Comparison of ENCODE assay signal across 8 mouse cellular contexts in the genomic region with DNA sequence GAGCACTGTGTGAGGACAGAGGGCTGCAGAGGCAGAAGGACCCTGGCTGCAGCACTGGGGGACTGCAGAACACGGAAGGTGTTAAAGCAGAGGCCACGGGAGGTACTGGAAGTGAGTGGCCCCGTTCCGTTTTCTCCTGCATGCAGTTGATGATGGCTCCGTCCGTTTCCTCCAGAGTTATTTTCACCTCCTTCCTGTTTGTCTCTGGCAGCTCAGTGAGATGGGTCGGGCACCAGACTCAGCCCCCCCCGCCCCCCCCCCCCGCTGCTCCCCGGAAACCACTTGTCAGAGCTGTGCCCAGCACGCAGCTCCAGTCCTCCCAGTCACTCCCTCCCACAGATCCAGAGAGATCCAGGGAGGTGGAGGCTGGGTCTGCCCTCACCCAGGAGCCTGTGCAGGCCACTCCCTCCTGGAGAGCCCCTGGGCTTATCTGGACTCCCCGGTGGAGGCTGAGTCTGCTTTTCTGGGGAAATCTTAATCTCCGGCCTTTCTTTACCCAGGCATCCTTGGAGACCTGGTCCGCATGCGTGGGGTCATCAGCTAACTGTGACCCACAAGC. TPM values are rescaled to one million over a fixed set of nuclear protein-coding genes. Genes with fewer than 3 reads are reported as not detected.
A peak's percentile ranks its signal among the peaks of the same experiment; 100 is the strongest.
DNase-seq lines count a peak whose midpoint lies in the region; ATAC-seq and TF ChIP-seq lines count a peak whose summit lies in the region.

No protein-coding gene starts in this region.

- no peak overlapping the region for H3K4me3 ChIP-seq in hindbrain, embryonic 12.5 days
- H3K4me3 ChIP-seq in hindbrain, embryonic 13.5 days: no peak overlapping the region
- peak overlapping the region; percentile 57 for H3K4me3 ChIP-seq in bone marrow macrophage, adult 2 months (ENCODE audit: insufficient read depth, low read length)
- no peak overlapping the region for H3K4me3 ChIP-seq in intestine, embryonic 14.5 days (ENCODE audit: low read depth, low read length)
- peak overlapping the region; percentile 65 for H3K4me3 ChIP-seq in thymus, adult 2 months (ENCODE audit: control insufficient read depth, insufficient read depth, low read length)
- H3K4me3 ChIP-seq in midbrain, embryonic 14.5 days (replicated peaks; ENCODE audit: low read depth, low read length): no peak overlapping the region

- no peak for TF ChIP-seq POLR2A in bone marrow macrophage, adult 2 months (IDR thresholded peaks at IDR 0.05; ENCODE audit: borderline replicate concordance, low read depth, low read length)
- 0 out of 2 replicates have a peak, but pooled peaks have one; percentile 45 for TF ChIP-seq POLR2A in thymus, adult 2 months (IDR thresholded peaks at IDR 0.05; ENCODE audit: control insufficient read depth, extremely low read depth, insufficient read depth, low read length, poor library complexity)

- peak overlapping the region; percentile 14; the same call in 1 of the 2 replicates for H3K4me2 ChIP-seq in hindbrain, embryonic 12.5 days (replicated peaks)
- H3K4me2 ChIP-seq in hindbrain, embryonic 13.5 days: no peak overlapping the region; the same call in 1 of the 2 replicates
- H3K4me2 ChIP-seq in intestine, embryonic 14.5 days (ENCODE audit: low read length): peak overlapping the region; percentile 47
- H3K4me2 ChIP-seq in midbrain, embryonic 14.5 days (ENCODE audit: low read length): no peak overlapping the region

- no peaks in the 10 kb centered on the region for H3K36me3 ChIP-seq in hindbrain, embryonic 12.5 days
- peaks cover 9% of the 10 kb centered on the region for H3K36me3 ChIP-seq in hindbrain, embryonic 13.5 days
- H3K36me3 ChIP-seq in intestine, embryonic 14.5 days (ENCODE audit: control insufficient read depth, insufficient read depth, low read length): 0 out of 2 replicates have a peak, but pooled peaks cover 3% of the 10 kb centered on the region
- H3K36me3 ChIP-seq in thymus, adult 2 months (ENCODE audit: control insufficient read depth, insufficient read depth, low read length): peaks cover 54% of the 10 kb centered on the region
- no peaks in the 10 kb centered on the region for H3K36me3 ChIP-seq in midbrain, embryonic 14.5 days (ENCODE audit: control insufficient read depth, insufficient read depth, low read length)

- H3K9me3 ChIP-seq in hindbrain, embryonic 12.5 days (replicated peaks): 0 out of 2 replicates have a peak, but pooled peaks cover 5% of the 10 kb centered on the region
- H3K9me3 ChIP-seq in hindbrain, embryonic 13.5 days: no peaks in the 10 kb centered on the region
- H3K9me3 ChIP-seq in intestine, embryonic 14.5 days (ENCODE audit: control insufficient read depth, low read length): no peaks in the 10 kb centered on the region
- no peaks in the 10 kb centered on the region for H3K9me3 ChIP-seq in midbrain, embryonic 14.5 days (ENCODE audit: control insufficient read depth, low read length)

- peak; percentile 70 for DNase-seq in intestine, embryonic 14.5 days (ENCODE audit: low spot score)
- DNase-seq in lung, postnatal 14 days: peak; percentile 56
- DNase-seq in thymus, adult 2 months: peak; percentile 67
- no peak for DNase-seq in gastrocnemius, postnatal 4 days (ENCODE audit: low spot score in 2 of 2)
- no peak for DNase-seq in midbrain, embryonic 14.5 days

- WGBS in hindbrain, embryonic 12.5 days: 6% methylated on average over 11 of the region's 15 CpGs
- 7% methylated on average over 15 of the region's 15 CpGs for WGBS in hindbrain, embryonic 13.5 days
- 6% methylated on average over 14 of the region's 15 CpGs for WGBS in intestine, embryonic 14.5 days
- WGBS in thymus, adult 2 months: 20% methylated on average over 13 of the region's 15 CpGs
- 10% methylated on average over 13 of the region's 15 CpGs for WGBS in midbrain, embryonic 14.5 days

- H3K27me3 ChIP-seq in hindbrain, embryonic 12.5 days: peaks cover 60% of the 10 kb centered on the region
- peaks cover 72% of the 10 kb centered on the region for H3K27me3 ChIP-seq in hindbrain, embryonic 13.5 days
- peaks cover 17% of the 10 kb centered on the region for H3K27me3 ChIP-seq in intestine, embryonic 14.5 days (replicated peaks; ENCODE audit: control insufficient read depth, insufficient read depth, low read length)
- no peaks in the 10 kb centered on the region for H3K27me3 ChIP-seq in thymus, adult 2 months (ENCODE audit: control insufficient read depth, insufficient read depth, low read length)
- peaks cover 25% of the 10 kb centered on the region for H3K27me3 ChIP-seq in midbrain, embryonic 14.5 days (ENCODE audit: control insufficient read depth, insufficient read depth, low read length)

- H3K9ac ChIP-seq in hindbrain, embryonic 12.5 days: no peak overlapping the region
- no peak overlapping the region for H3K9ac ChIP-seq in hindbrain, embryonic 13.5 days
- H3K9ac ChIP-seq in intestine, embryonic 14.5 days (ENCODE audit: low read length): no peak overlapping the region
- no peak overlapping the region for H3K9ac ChIP-seq in midbrain, embryonic 14.5 days (replicated peaks; ENCODE audit: low read length)

- H3K4me1 ChIP-seq in hindbrain, embryonic 12.5 days: peaks cover 10% of the 10 kb centered on the region
- H3K4me1 ChIP-seq in hindbrain, embryonic 13.5 days (replicated peaks): 0 out of 2 replicates have a peak, but pooled peaks cover 6% of the 10 kb centered on the region
- H3K4me1 ChIP-seq in bone marrow macrophage, adult 2 months (ENCODE audit: control insufficient read depth, insufficient read depth, low read length): peaks cover 24% of the 10 kb centered on the region
- peaks cover 14% of the 10 kb centered on the region; the same call in 1 of the 2 replicates for H3K4me1 ChIP-seq in intestine, embryonic 14.5 days (replicated peaks; ENCODE audit: control insufficient read depth, insufficient read depth, low read length)
- H3K4me1 ChIP-seq in thymus, adult 2 months (replicated peaks; ENCODE audit: control insufficient read depth, insufficient read depth, low read length): peaks cover 60% of the 10 kb centered on the region
- H3K4me1 ChIP-seq in midbrain, embryonic 14.5 days (ENCODE audit: control insufficient read depth, insufficient read depth, low read length): 0 out of 2 replicates have a peak, but pooled peaks cover 2% of the 10 kb centered on the region

- TF ChIP-seq CTCF in bone marrow macrophage, adult 2 months (IDR thresholded peaks at IDR 0.05; ENCODE audit: low read depth, low read length): no peak
- TF ChIP-seq CTCF in thymus, adult 2 months (IDR thresholded peaks at IDR 0.05; ENCODE audit: borderline replicate concordance, control insufficient read depth, extremely low read depth, insufficient read depth, low read length, poor library complexity): no peak

- no peak for ATAC-seq in hindbrain, embryonic 12.5 days (ENCODE audit: low FRiP score)
- no peak for ATAC-seq in hindbrain, embryonic 13.5 days (ENCODE audit: low FRiP score)
- peak; percentile 61 for ATAC-seq in intestine, embryonic 14.5 days (replicated peaks; ENCODE audit: low FRiP score, low TSS enrichment, low read depth)
- ATAC-seq in midbrain, embryonic 14.5 days (ENCODE audit: low FRiP score, low TSS enrichment): no peak

- H3K27ac ChIP-seq in hindbrain, embryonic 12.5 days: no peak overlapping the region
- no peak overlapping the region for H3K27ac ChIP-seq in hindbrain, embryonic 13.5 days
- peak overlapping the region; percentile 92 for H3K27ac ChIP-seq in bone marrow macrophage, adult 2 months (ENCODE audit: insufficient read depth, low read depth, low read length)
- no peak overlapping the region; the same call in 1 of the 2 replicates for H3K27ac ChIP-seq in intestine, embryonic 14.5 days (ENCODE audit: low read depth)
- peak overlapping the region; percentile 99 for H3K27ac ChIP-seq in thymus, adult 2 months (ENCODE audit: control insufficient read depth, insufficient read depth, low read length)
- H3K27ac ChIP-seq in midbrain, embryonic 14.5 days (replicated peaks; ENCODE audit: low read depth, low read length): no peak overlapping the region

RNA-seq across cellular contexts. Expression of gene Arhgap45, which starts 2.4 kb away (rescaled TPM):
- polyA plus RNA-seq in hindbrain, embryonic 12.5 days (2016; fragmentation: Nextera tagmentation; extraction: Ambion mirVana): 8.7 and 8.9 TPM in 2 replicates
- 2.5 and 2.8 TPM in 2 replicates for polyA plus RNA-seq in hindbrain, embryonic 13.5 days (2015; fragmentation: Nextera tagmentation; extraction: Ambion mirVana)
- 218 TPM in 2 replicates for polyA plus RNA-seq in bone marrow macrophage, adult 2 months (2012; ENCODE audit: insufficient read depth, insufficient read length, missing spikeins)
- 6.8 and 8.0 TPM in 2 replicates for polyA plus RNA-seq in intestine, embryonic 14.5 days (2014; fragmentation: Nextera tagmentation; extraction: Ambion mirVana)
- polyA plus RNA-seq in thymus, adult 2 months (2012; rRNA removed): 1,362 and 1,504 TPM in 2 replicates
- 1 to 10 TPM; 4.0 to 4.7 TPM for total RNA-seq in gastrocnemius, postnatal 4 days (2021)
- polyA plus RNA-seq in midbrain, embryonic 14.5 days (2014; fragmentation: Nextera tagmentation; extraction: Ambion mirVana): 0.39 and 1.4 TPM in 2 replicates

RNA-seq across cellular contexts. Expression of gene Polr2e, which starts 20.8 kb away (rescaled TPM):
- polyA plus RNA-seq in hindbrain, embryonic 12.5 days (2016; fragmentation: Nextera tagmentation; extraction: Ambion mirVana): 163 and 171 TPM in 2 replicates
- 150 and 154 TPM in 2 replicates for polyA plus RNA-seq in hindbrain, embryonic 13.5 days (2015; fragmentation: Nextera tagmentation; extraction: Ambion mirVana)
- polyA plus RNA-seq in bone marrow macrophage, adult 2 months (2012; ENCODE audit: insufficient read depth, insufficient read length, missing spikeins): 53.0 and 55.5 TPM in 2 replicates
- polyA plus RNA-seq in intestine, embryonic 14.5 days (2014; fragmentation: Nextera tagmentation; extraction: Ambion mirVana): 255 and 274 TPM in 2 replicates
- 211 and 226 TPM in 2 replicates for polyA plus RNA-seq in thymus, adult 2 months (2012; rRNA removed)
- 10 to 100 TPM; 77.3 to 77.7 TPM for total RNA-seq in gastrocnemius, postnatal 4 days (2021)
- polyA plus RNA-seq in midbrain, embryonic 14.5 days (2014; fragmentation: Nextera tagmentation; extraction: Ambion mirVana): 157 and 167 TPM in 2 replicates

RNA-seq across cellular contexts. Expression of gene Abca7, which starts 22.5 kb away (rescaled TPM):
- 6.9 and 7.7 TPM in 2 replicates for polyA plus RNA-seq in hindbrain, embryonic 12.5 days (2016; fragmentation: Nextera tagmentation; extraction: Ambion mirVana)
- 5.2 and 6.1 TPM in 2 replicates for polyA plus RNA-seq in hindbrain, embryonic 13.5 days (2015; fragmentation: Nextera tagmentation; extraction: Ambion mirVana)
- 24.6 and 27.5 TPM in 2 replicates for polyA plus RNA-seq in bone marrow macrophage, adult 2 months (2012; ENCODE audit: insufficient read depth, insufficient read length, missing spikeins)
- polyA plus RNA-seq in intestine, embryonic 14.5 days (2014; fragmentation: Nextera tagmentation; extraction: Ambion mirVana): 3.7 and 3.8 TPM in 2 replicates
- 79.5 and 83.5 TPM in 2 replicates for polyA plus RNA-seq in thymus, adult 2 months (2012; rRNA removed)
- total RNA-seq in gastrocnemius, postnatal 4 days (2021): 1 to 10 TPM; 4.8 to 4.9 TPM
- polyA plus RNA-seq in midbrain, embryonic 14.5 days (2014; fragmentation: Nextera tagmentation; extraction: Ambion mirVana): 3.7 and 4.1 TPM in 2 replicates

RNA-seq across cellular contexts. Expression of gene Gpx4, which starts 28.1 kb away (rescaled TPM):
- polyA plus RNA-seq in hindbrain, embryonic 12.5 days (2016; fragmentation: Nextera tagmentation; extraction: Ambion mirVana): 449 and 484 TPM in 2 replicates
- polyA plus RNA-seq in hindbrain, embryonic 13.5 days (2015; fragmentation: Nextera tagmentation; extraction: Ambion mirVana): 509 and 531 TPM in 2 replicates
- polyA plus RNA-seq in bone marrow macrophage, adult 2 months (2012; ENCODE audit: insufficient read depth, insufficient read length, missing spikeins): 311 and 322 TPM in 2 replicates
- polyA plus RNA-seq in intestine, embryonic 14.5 days (2014; fragmentation: Nextera tagmentation; extraction: Ambion mirVana): 607 and 623 TPM in 2 replicates
- 517 and 598 TPM in 2 replicates for polyA plus RNA-seq in thymus, adult 2 months (2012; rRNA removed)
- 100 to 1,000 TPM; 339 to 434 TPM for total RNA-seq in gastrocnemius, postnatal 4 days (2021)
- 508 and 543 TPM in 2 replicates for polyA plus RNA-seq in midbrain, embryonic 14.5 days (2014; fragmentation: Nextera tagmentation; extraction: Ambion mirVana)

RNA-seq across cellular contexts. Expression of gene Cnn2, which starts 30.4 kb away (rescaled TPM):
- polyA plus RNA-seq in hindbrain, embryonic 12.5 days (2016; fragmentation: Nextera tagmentation; extraction: Ambion mirVana): 178 and 204 TPM in 2 replicates
- 43.7 and 53.1 TPM in 2 replicates for polyA plus RNA-seq in hindbrain, embryonic 13.5 days (2015; fragmentation: Nextera tagmentation; extraction: Ambion mirVana)
- 37.5 and 41.5 TPM in 2 replicates for polyA plus RNA-seq in bone marrow macrophage, adult 2 months (2012; ENCODE audit: insufficient read depth, insufficient read length, missing spikeins)
- 320 and 368 TPM in 2 replicates for polyA plus RNA-seq in intestine, embryonic 14.5 days (2014; fragmentation: Nextera tagmentation; extraction: Ambion mirVana)
- 239 and 245 TPM in 2 replicates for polyA plus RNA-seq in thymus, adult 2 months (2012; rRNA removed)
- total RNA-seq in gastrocnemius, postnatal 4 days (2021): 10 to 100 TPM; 51.0 to 55.0 TPM
- polyA plus RNA-seq in midbrain, embryonic 14.5 days (2014; fragmentation: Nextera tagmentation; extraction: Ambion mirVana): 10.9 and 35.0 TPM in 2 replicates

Comparison
In these comparisons a context has a peak if more than half of its experiments do, and no peak if none do; other contexts are left out.
1. H3K4me2 ChIP-seq: peak in hindbrain, embryonic 12.5 days (single experiment) and intestine, embryonic 14.5 days (single experiment); none in hindbrain, embryonic 13.5 days (single experiment) and midbrain, embryonic 14.5 days (single experiment).
2. H3K27ac ChIP-seq: peak in bone marrow macrophage, adult 2 months (single experiment) and thymus, adult 2 months (single experiment); none in hindbrain, embryonic 12.5 days (single experiment), hindbrain, embryonic 13.5 days (single experiment), intestine, embryonic 14.5 days (single experiment) and midbrain, embryonic 14.5 days (single experiment).
3. H3K4me3 ChIP-seq: peak in bone marrow macrophage, adult 2 months (single experiment) and thymus, adult 2 months (single experiment); none in hindbrain, embryonic 12.5 days (single experiment), hindbrain, embryonic 13.5 days (single experiment), intestine, embryonic 14.5 days (single experiment) and midbrain, embryonic 14.5 days (single experiment).
4. DNase-seq: peak in intestine, embryonic 14.5 days (single experiment), lung, postnatal 14 days (single experiment) and thymus, adult 2 months (single experiment); none in gastrocnemius, postnatal 4 days (0 of 2) and midbrain, embryonic 14.5 days (single experiment).
5. RNA of gene Arhgap45, which starts 2.4 kb away (polyA plus RNA-seq): 1,362 to 1,504 TPM in thymus, adult 2 months and 218 TPM in bone marrow macrophage, adult 2 months; 8.7 to 8.9 TPM in hindbrain, embryonic 12.5 days, 6.8 to 8.0 TPM in intestine, embryonic 14.5 days, 2.5 to 2.8 TPM in hindbrain, embryonic 13.5 days and 0.39 to 1.4 TPM in midbrain, embryonic 14.5 days; every median in the first group is over 10 times any median in the second.